Mouse (Mus musculus) lung, adult 2 months (tissue): ENCODE measurements around the gene Pnpla2.
A peak's percentile ranks its signal among the peaks of the same experiment; 100 is the strongest.

Experiments used
- CTCF ChIP-seq: fragments of 200-500 bp; IDR thresholded peaks from 2 replicates; pipeline ENCODE4 v1.5.1; 2011; ENCODE audit warnings: mild to moderate bottlenecking, low read length, control low read depth; ENCODE audit not compliant: insufficient read depth
- POLR2A ChIP-seq: fragments of 200-500 bp; IDR thresholded peaks from 2 replicates; pipeline ENCODE4 v1.6.1; 2011; ENCODE audit warnings: low read depth, mild to moderate bottlenecking, control low read depth, low read length, borderline replicate concordance; ENCODE audit errors: extremely low read depth

DNA sequence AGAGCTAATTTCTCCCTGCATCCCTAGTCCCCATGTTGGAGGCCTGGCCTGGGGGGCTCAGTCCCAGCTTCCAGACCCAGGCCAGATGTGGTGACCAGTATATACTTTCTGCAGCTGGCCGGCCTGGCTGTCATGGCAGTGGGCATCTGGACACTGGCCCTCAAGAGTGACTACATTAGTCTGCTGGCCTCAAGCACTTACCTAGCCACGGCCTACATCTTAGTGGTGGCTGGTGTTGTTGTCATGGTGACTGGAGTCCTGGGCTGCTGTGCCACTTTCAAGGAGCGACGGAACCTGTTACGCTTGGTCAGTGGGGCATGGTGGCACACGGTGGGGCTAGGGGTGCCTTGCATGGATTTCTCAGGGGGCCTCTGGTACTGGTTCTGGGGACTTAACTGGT lies 14.4 kb downstream of the Pnpla2 start:
- 0 out of 2 replicates have a peak, but pooled peaks have one; percentile 16 for TF ChIP-seq POLR2A
- no peak for TF ChIP-seq CTCF
